Mouse (Mus musculus) right cerebral cortex, postnatal 4 days (tissue): ENCODE results near the gene Zim1.

Experiments
- DNase-seq: peaks from one replicate; pipeline ENCODE4 v3.0.0-alpha.2; 2022

Zim1 gene

DNA sequence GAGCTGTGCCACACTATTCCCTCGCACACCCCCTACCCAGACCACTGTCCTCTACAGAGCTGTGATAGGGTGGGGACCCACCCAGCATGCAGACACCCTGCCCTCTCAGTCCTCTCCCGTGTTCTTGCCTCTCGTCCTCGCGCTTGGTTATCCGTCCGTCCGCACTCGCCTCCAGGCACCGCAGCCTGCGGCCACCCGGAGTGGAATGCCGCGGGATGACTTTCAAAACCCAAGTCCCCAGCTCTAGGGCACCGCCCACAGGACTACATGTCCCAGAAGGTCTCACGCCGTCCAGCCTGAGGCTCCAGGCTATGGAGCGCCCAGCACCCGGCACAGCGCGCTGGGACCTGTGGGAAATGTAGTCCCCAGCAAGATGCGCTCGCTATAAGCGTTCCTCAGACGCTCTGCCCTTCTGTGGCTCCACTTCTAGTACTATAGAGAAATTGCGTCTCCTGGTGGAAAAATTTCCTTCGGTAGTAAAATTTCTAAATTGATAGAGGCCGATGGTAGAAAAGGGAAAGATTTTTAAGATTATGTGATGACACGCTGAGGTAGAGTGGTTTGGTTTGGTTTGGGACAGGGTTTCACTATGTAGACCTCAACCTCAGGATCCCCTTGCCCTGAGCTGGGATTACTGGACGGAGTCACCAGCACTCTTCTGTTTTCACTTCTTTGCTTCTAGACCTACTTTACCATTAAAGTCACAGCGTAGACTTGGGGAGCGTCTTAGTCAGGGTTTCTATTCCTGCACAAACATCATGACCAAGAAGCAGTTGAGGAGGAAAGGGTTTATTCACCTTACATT, at the start of gene Zim1:
Gene Zim1 (minus strand): TSS at position 210 of the 805 bp plus-strand sequence.
- peak; percentile 87 for DNase-seq

DNA sequence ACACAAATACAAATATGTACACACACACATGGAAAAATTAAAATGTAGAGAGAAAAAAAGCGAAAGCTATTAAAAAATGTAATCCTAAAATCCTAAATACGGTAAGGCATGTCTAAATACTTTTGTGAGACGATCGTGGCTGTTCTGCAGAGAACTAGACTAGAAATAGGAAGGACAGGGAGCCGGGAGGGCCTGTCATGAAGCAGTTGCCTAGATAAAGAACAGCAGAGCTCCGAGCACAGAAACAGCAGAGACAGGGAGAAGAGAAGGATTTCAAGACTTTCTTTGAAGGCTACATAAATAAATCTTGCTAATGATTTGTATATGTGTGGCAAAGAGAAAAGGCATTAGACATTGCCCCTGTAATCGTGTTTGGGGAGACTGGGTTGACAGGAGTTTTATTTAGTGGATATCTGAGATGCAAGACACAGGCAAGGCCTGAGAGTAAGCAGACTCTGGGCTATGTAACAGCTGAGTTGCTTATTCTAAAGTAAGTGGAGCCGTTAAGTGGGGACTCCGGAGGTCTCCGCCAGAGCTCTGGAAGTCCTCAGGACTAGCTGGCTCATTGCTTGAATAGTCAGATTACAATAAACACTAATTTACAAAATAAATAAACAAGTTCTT, 48.1 kb upstream of the Zim1 start:
- DNase-seq, result no peak

DNA sequence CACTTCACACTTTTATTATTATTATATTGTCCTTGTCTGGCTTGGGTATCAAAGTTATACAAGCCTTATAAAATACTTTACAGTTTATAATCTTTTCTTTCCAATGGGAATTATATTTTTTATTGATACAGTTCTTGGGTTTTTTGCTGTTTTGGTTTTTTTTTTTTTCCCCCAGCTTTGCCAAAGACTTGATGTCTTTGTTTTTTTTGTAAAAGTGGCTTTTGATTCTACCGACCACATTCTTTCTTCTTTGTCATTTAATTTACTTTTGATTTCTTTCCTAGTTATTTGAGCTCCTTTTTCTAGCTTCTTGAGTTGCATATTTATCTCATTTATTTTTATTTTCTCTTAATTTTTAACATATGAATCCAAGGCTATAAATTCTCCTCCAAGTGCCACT, 39.8 kb upstream of the Zim1 start:
- no peak for DNase-seq

- DNase-seq, result no peak
These were observed 35.7 kb upstream of the Zim1 start for GRCm38 (mm10) chr7:6731930-6732329.

- no peak for DNase-seq
These were observed 35.1 kb upstream of the Zim1 start for GRCm38 (mm10) chr7:6731373-6731772.

GRCm38 (mm10) chr7:6730801-6731200, 34.6 kb upstream of the Zim1 start:
- DNase-seq, result peak; percentile 15

DNA sequence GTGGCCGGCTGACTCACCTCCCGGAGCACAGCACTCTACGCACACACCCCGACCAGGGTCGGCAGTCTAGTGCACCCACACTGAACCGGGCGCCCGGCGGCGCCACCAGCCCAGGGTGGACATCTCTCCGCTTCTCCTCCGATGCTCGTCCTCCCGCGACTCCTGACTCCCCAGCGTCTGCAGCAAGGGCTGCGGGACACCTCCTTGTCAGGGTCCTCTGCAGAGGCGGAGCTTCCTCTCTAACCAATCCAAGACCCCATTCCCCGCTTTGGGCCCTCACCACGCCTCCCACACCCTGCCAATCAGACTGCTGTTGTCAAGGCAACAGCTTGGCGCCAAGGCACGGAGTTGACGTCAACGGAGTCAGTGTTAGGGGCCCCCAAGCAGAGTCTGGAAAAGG, 34.0 kb upstream of the Zim1 start, which contains the start of the genes Peg3 and Usp29:
Gene Peg3 (minus strand): TSS at position 191 of the 400 bp plus-strand sequence.
Gene Usp29 (plus strand): TSS at position 338 of the 400 bp plus-strand sequence.
- DNase-seq, result peak; percentile 79

GRCm38 (mm10) chr7:6729061-6729817, 33.0 kb upstream of the Zim1 start:
- peak; percentile 93 for DNase-seq

GRCm38 (mm10) chr7:6728263-6728931, 32.1 kb upstream of the Zim1 start:
- peak; percentile 85 for DNase-seq

GRCm38 (mm10) chr7:6727351-6728121, 31.3 kb upstream of the Zim1 start:
- DNase-seq, result peak; percentile 79

- DNase-seq, result no peak
These were observed 13.1 kb upstream of the Zim1 start for GRCm38 (mm10) chr7:6709396-6709795.

- no peak for DNase-seq
These were observed 12.4 kb upstream of the Zim1 start for GRCm38 (mm10) chr7:6708451-6709180.

GRCm38 (mm10) chr7:6707416-6708015, 11.3 kb upstream of the Zim1 start:
- no peak for DNase-seq

DNA sequence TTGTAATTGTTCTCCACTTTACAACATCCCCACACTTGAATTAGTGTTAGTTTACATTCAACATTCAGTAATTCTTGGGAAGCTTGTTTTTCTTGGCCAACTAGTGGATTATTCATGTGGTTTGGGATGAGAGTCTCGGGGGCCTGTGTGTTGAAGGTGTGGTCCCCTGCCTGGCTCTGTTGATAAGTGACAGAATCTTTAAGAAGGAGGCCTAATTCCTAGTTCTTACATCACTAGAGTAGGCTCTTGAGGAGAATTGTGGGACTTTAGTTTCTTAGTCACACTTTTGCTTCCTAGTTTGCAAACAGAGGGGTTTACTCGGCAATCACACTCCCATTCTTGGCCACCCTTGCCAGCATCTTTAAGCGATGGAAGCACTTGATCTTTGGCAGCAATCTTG, 3.0 kb upstream of the Zim1 start:
- DNase-seq, result no peak

- no peak for DNase-seq
These were observed 10.7 kb downstream of the Zim1 start for GRCm38 (mm10) chr7:6685511-6685910.

- DNase-seq, result no peak
These were observed 29.5 kb downstream of the Zim1 start for GRCm38 (mm10) chr7:6666726-6667125.

- DNase-seq, result no peak
These were observed 32.8 kb downstream of the Zim1 start for GRCm38 (mm10) chr7:6663430-6663829.

DNA sequence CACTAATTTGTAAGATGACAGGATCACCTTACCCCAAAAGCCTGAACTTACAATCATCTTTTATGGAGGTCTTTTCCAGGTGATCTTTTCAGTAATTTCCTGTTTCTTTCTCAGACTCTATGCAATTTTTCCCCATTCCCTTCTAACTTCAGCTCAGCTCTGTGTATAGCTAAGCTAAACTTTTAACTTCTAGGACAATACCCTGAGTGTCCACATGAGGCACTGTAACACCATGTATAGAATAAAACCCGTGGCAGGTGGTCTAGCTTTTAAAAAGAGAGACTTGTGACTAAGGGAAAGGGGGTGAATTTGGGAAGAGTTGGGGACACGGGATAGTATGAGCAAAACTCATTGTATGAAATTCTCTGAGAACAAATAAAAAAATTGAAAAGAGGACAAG, 36.6 kb downstream of the Zim1 start:
- DNase-seq, result peak; percentile 23

DNA sequence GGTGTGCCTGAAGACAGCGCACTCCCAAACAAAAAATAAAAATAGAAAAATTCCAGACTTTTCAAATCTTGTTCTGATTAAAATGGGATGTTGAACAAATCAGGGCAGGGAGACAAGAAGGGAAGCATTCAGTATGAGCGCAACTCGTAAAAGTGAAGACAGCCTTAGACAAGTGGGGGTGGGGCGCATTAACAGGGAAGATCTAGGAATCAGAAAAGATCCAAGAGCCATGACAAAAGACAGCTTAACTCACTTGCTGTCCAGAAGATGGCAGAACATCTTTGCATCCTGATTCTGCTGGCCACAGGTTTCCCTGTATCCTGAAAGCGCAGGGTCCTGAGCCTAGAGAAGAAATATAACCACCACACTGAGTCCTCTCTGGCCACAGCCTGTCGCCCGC, 37.6 kb downstream of the Zim1 start:
- DNase-seq, result no peak

DNA sequence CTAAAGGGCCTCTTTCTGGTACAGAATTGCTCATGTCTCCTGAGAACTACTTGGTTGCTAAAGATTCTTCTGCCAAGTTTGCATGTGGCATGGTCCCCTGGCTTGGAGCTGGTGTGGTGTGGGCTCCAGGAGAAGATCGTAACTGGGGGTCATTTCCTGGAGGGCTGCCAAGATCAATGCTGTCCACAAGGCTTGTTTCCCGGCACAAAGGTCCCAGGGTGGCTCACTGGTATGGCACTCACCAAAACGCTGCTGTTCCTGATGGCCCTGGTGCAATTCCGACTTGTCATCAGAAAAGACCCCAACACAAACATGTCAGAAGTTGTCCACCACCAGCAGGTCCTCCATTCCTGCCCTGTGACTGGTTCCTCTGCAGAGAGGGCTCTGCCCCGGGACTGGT, 44.1 kb downstream of the Zim1 start:
- DNase-seq, result no peak

- no peak for DNase-seq
These were observed 45.0 kb downstream of the Zim1 start for GRCm38 (mm10) chr7:6651221-6651620.
